Mouse (Mus musculus): Measurements from ENCODE around the gene Rab11fip3. TPM values are rescaled to one million over a fixed set of nuclear protein-coding genes. Genes with fewer than 3 reads are reported as not detected.

Rab11fip3 gene
- total and polyA plus RNA-seq, 3 experiments, result 29.3 to 30.5 (median 29.7) TPM

DNA sequence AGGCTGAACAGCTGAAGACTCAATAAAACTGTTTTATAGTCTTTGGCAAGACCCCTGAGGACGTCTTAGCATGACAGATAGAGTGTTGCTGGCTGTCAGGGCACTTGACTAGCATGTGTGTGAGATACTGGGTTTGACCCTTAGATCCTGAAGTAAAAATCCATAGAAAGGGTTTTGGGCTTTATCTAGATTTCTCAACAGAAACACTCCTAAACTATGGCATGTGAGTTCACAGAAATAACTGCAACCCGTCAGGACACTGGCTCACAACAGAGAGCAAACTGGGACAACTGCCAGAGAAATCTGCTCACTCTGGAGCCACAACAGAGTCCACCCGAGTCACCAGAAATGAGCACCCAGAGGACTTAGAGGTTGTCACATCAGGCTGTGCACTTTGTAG is 101.7 kb downstream of the Rab11fip3 start:
- peak overlapping the region; percentile 30 for H3K27ac ChIP-seq
- H3K79me2 ChIP-seq (replicated peaks; ENCODE audit: control insufficient read depth, insufficient read depth, low read length), result no peaks in the 10 kb centered on the region
- H3K36me3 ChIP-seq (ENCODE audit: control insufficient read depth, insufficient read depth, low read length), result no peaks in the 10 kb centered on the region
- intact Hi-C loops (cut with DNase I), result no loop called here
- DNase-seq, result peak in 1 of 2 experiments; percentile 26
- no peak overlapping the region for H3K4me3 ChIP-seq
- no peaks in the 10 kb centered on the region for H3K27me3 ChIP-seq (ENCODE audit: control insufficient read depth, insufficient read depth, low read length)
- TF ChIP-seq CTCF (IDR thresholded peaks at IDR 0.05) (no peak), POLR2A (IDR thresholded peaks at IDR 0.05; ENCODE audit: insufficient read depth, low read depth, low read length) (no peak), EP300 (IDR thresholded peaks at IDR 0.05; ENCODE audit: insufficient read depth, low read depth, low read length) (no peak)
- H3K4me1 ChIP-seq (ENCODE audit: control insufficient read depth, insufficient read depth, low read length), result peaks cover 4% of the 10 kb centered on the region; the same call in 1 of the 2 replicates
- 26% methylated on average over 3 of the region's 3 CpGs for WGBS
- H3K9ac ChIP-seq (ENCODE audit: low read depth, low read length), result no peak overlapping the region

GRCm38 (mm10) chr17:25964271-25964670 is 105.1 kb downstream of the Rab11fip3 start:
- intact Hi-C loops (cut with DNase I), result no loop called here
- DNase-seq, result no peak
- TF ChIP-seq CTCF (IDR thresholded peaks at IDR 0.05) (no peak), POLR2A (IDR thresholded peaks at IDR 0.05; ENCODE audit: insufficient read depth, low read depth, low read length) (no peak), EP300 (IDR thresholded peaks at IDR 0.05; ENCODE audit: insufficient read depth, low read depth, low read length) (no peak)
- Histone ChIP-seq H3K27me3 (ENCODE audit: control insufficient read depth, insufficient read depth, low read length) (no peaks in the 10 kb centered on the region), H3K4me1 (ENCODE audit: control insufficient read depth, insufficient read depth, low read length) (peaks cover 4% of the 10 kb centered on the region; the same call in 1 of the 2 replicates), H3K9ac (ENCODE audit: low read depth, low read length) (no peak overlapping the region), H3K36me3 (ENCODE audit: control insufficient read depth, insufficient read depth, low read length) (no peaks in the 10 kb centered on the region), H3K79me2 (replicated peaks; ENCODE audit: control insufficient read depth, insufficient read depth, low read length) (no peaks in the 10 kb centered on the region), H3K27ac (no peak overlapping the region), H3K4me3 (no peak overlapping the region)
- WGBS, result 87% methylated on average over 7 of the region's 7 CpGs

DNA sequence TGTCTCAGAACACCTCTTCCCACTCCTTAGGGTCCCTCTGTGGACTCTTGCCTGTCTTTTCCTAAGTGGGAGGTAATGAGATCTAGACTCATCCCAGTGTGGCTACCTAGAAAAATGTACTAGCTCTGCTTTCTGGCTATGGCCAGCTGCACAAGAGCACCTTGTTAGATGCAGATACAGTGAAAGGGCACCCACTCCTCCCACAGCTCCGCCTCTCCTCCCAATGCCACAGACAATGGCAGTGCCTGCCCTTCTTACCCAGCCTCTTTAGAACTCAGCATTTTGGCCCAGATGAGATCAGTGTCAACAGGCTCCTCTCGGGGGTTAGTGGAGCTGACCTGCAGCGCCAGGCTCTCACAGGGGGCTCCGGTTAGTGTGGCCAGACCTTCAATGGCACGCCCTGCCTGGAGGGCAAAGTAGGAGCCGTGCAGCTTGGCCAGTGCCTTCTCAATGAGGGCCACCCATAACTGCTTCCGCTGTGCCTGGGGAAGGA is 106.9 kb downstream of the Rab11fip3 start:
- no peak overlapping the region for H3K4me3 ChIP-seq
- no peaks in the 10 kb centered on the region for H3K79me2 ChIP-seq (replicated peaks; ENCODE audit: control insufficient read depth, insufficient read depth, low read length)
- H3K36me3 ChIP-seq (ENCODE audit: control insufficient read depth, insufficient read depth, low read length), result no peaks in the 10 kb centered on the region
- no peak for DNase-seq
- H3K9ac ChIP-seq (ENCODE audit: low read depth, low read length), result no peak overlapping the region
- H3K27ac ChIP-seq, result no peak overlapping the region
- H3K4me1 ChIP-seq (ENCODE audit: control insufficient read depth, insufficient read depth, low read length), result peaks cover 1% of the 10 kb centered on the region; the same call in 1 of the 2 replicates
- TF ChIP-seq EP300 (IDR thresholded peaks at IDR 0.05; ENCODE audit: insufficient read depth, low read depth, low read length), result no peak
- no peak for TF ChIP-seq POLR2A (IDR thresholded peaks at IDR 0.05; ENCODE audit: insufficient read depth, low read depth, low read length)
- TF ChIP-seq CTCF (IDR thresholded peaks at IDR 0.05), result no peak
- intact Hi-C loops (cut with DNase I), result no loop called here
- WGBS, result 98% methylated on average over 7 of the region's 7 CpGs
- no peaks in the 10 kb centered on the region for H3K27me3 ChIP-seq (ENCODE audit: control insufficient read depth, insufficient read depth, low read length)

DNA sequence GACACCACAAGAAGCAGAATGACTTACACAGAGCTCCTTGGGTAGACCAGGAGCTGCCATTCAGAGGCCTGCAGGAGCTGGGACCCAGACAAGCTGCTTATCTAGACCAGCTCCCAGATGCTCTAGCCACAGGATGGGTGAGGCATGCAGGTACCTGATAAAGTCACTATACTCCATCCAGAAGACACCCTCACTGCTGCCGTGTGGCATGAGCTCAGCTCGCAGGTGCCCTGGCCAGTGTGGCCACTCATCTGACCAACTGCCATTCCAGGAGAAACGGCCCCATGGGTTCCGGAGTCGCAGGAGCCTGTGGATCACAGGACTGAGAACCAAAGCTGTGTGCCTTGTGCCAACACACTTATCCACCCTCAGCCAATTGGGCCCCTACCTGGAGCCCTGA is 107.8 kb downstream of the Rab11fip3 start:
- 89% methylated on average over 5 of the region's 5 CpGs for WGBS
- H3K36me3 ChIP-seq (ENCODE audit: control insufficient read depth, insufficient read depth, low read length), result no peaks in the 10 kb centered on the region

GRCm38 (mm10) chr17:25959630-25960467 is 109.5 kb downstream of the Rab11fip3 start:
- H3K27ac ChIP-seq, result no peak overlapping the region
- no peaks in the 10 kb centered on the region for H3K79me2 ChIP-seq (replicated peaks; ENCODE audit: control insufficient read depth, insufficient read depth, low read length)
- no peaks in the 10 kb centered on the region for H3K36me3 ChIP-seq (ENCODE audit: control insufficient read depth, insufficient read depth, low read length)
- 88% methylated on average over 23 of the region's 23 CpGs for WGBS
- H3K4me3 ChIP-seq, result no peak overlapping the region
- no peaks in the 10 kb centered on the region for H3K27me3 ChIP-seq (ENCODE audit: control insufficient read depth, insufficient read depth, low read length)
- intact Hi-C loops (cut with DNase I), result no loop called here
- no peak overlapping the region for H3K9ac ChIP-seq (ENCODE audit: low read depth, low read length)
- H3K4me1 ChIP-seq (ENCODE audit: control insufficient read depth, insufficient read depth, low read length), result no peaks in the 10 kb centered on the region
- DNase-seq, result no peak
- TF ChIP-seq CTCF (IDR thresholded peaks at IDR 0.05) (no peak), POLR2A (IDR thresholded peaks at IDR 0.05; ENCODE audit: insufficient read depth, low read depth, low read length) (no peak), EP300 (IDR thresholded peaks at IDR 0.05; ENCODE audit: insufficient read depth, low read depth, low read length) (no peak)

More for the DNA sequence above, 107.8 kb downstream of the Rab11fip3 start:
- no peaks in the 10 kb centered on the region for H3K27me3 ChIP-seq (ENCODE audit: control insufficient read depth, insufficient read depth, low read length)
- intact Hi-C loops (cut with DNase I), result no loop called here
- no peak overlapping the region for H3K27ac ChIP-seq
- H3K4me3 ChIP-seq, result no peak overlapping the region
- no peak overlapping the region for H3K9ac ChIP-seq (ENCODE audit: low read depth, low read length)
- no peak for DNase-seq
- TF ChIP-seq EP300 (IDR thresholded peaks at IDR 0.05; ENCODE audit: insufficient read depth, low read depth, low read length) (no peak), POLR2A (IDR thresholded peaks at IDR 0.05; ENCODE audit: insufficient read depth, low read depth, low read length) (no peak), CTCF (IDR thresholded peaks at IDR 0.05) (no peak)
- H3K79me2 ChIP-seq (replicated peaks; ENCODE audit: control insufficient read depth, insufficient read depth, low read length), result no peaks in the 10 kb centered on the region
- H3K4me1 ChIP-seq (ENCODE audit: control insufficient read depth, insufficient read depth, low read length), result no peaks in the 10 kb centered on the region
